Mouse (Mus musculus): Measurements from ENCODE around the gene Vps16. TPM values are rescaled to one million over a fixed set of nuclear protein-coding genes. Genes with fewer than 3 reads are reported as not detected.
A peak's percentile ranks its signal among the peaks of the same experiment; 100 is the strongest.

The Vps16 gene
- polyA plus RNA-seq, 1 experiment from 2014 or later, result 119 TPM

DNA sequence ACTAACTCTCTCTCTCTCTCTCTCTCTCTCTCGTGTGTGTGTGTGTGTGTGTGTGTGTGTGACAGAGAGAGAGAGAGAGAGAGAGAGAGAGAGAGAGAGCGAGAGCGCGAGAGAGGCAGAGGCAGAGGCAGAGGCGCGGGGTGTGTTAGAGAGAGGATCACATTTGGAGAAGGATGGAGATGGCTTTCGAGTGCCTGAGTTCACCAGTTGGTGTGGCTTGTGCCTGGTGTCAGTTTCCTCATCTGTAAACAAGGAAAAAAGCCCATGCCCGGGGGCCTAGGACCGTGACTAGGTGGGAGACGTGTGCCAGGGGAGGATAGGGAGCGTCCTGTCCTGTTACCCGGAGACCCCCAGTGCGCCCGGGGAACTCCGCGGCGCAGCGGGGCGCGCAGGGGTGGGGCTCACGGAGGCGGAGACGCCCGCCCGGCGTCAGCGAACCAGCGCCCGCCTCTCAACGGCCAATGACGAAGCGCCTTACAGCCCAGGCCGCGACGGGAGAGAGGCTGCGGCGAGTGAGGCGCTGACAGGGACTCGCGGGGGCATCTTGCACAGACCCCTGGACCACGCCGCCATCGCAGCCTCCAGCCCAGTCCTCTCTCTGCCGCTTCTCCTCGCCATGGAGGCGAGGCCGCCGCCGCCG lies 25.8 kb downstream of the Vps16 start, which contains the start of gene Ptpra:
TSS of gene Ptpra (plus strand) at position 485 of the 640 bp plus-strand sequence.
- ATAC-seq (ENCODE audit: insufficient number of reproducible peaks, insufficient read depth, low FRiP score, low TSS enrichment), result peak; percentile 94
- WGBS, result under 1% methylated on average over 47 of the region's 50 CpGs
- H3K4me2 ChIP-seq (replicated peaks), result peak within 1 kb of the TSS; percentile 78
- no peaks in the 10 kb centered on the region for H3K27me3 ChIP-seq
- no peaks in the 10 kb centered on the region for H3K9me3 ChIP-seq
- peak within 1 kb of the TSS; percentile 84 for H3K4me3 ChIP-seq
- H3K9ac ChIP-seq, result peak within 1 kb of the TSS; percentile 90
- peaks cover 15% of the 10 kb centered on the region for H3K4me1 ChIP-seq
- H3K36me3 ChIP-seq, result no peaks in the 10 kb centered on the region
- H3K27ac ChIP-seq, result peak within 1 kb of the TSS; percentile 79

DNA sequence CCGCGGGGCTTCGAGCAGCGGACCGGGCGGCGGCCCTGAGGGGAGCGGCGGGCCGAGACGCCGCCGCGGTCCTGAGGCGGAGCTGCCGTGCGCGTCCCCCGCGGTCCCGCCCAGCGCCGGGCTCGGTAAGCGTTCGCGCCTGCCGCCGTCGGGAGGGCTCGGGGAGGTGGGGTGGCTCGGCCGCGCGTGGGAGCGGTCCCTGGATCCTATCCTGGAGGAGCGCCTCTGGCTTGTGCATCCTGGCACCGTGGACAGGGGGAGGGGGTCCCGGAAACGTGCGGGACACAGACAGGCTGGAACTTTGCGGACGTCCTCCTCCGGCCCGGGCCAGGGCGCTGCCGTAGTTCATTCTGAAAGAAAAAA lies 26.3 kb downstream of the Vps16 start:
- H3K4me1 ChIP-seq, result peaks cover 15% of the 10 kb centered on the region
- peak; percentile 74 for ATAC-seq (ENCODE audit: insufficient number of reproducible peaks, insufficient read depth, low FRiP score, low TSS enrichment)
- peak overlapping the region; percentile 79 for H3K27ac ChIP-seq
- peak overlapping the region; percentile 90 for H3K9ac ChIP-seq
- H3K9me3 ChIP-seq, result no peaks in the 10 kb centered on the region
- H3K4me3 ChIP-seq, result peak overlapping the region; percentile 84
- no peaks in the 10 kb centered on the region for H3K27me3 ChIP-seq
- H3K36me3 ChIP-seq, result no peaks in the 10 kb centered on the region
- under 1% methylated on average over 37 of the region's 47 CpGs for WGBS
- H3K4me2 ChIP-seq (replicated peaks), result peak overlapping the region; percentile 78

DNA sequence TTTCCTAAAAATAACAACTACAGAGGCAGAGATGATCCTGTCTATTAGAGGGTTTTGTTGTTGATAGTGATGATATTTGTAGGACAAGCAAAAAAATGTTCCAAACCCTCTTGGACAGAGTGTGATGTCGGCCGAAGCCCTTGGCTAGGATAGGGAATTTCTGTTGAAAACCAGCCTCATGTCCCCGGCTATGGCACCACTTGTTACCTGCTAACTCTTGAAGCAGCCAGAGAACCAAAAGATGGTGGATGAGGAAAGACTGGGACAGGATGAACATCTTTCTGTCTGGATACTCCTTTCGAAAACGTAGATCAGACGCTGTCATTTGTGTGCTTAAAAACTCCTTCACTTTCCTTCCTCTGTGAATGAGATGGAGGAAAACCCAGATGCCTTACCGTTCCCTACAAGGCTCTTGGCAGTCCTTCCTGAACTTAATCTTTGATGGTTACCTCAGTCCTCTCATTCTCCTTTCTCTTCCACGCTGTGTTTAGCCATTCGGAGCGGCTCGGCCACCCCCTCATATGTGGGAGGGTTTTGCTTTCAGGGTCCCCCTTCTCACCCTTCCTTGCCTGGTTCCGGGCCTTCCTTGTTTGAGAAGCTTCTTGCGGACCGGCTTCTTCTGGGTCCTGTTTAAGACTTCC lies 27.1 kb downstream of the Vps16 start:
- no peak overlapping the region for H3K27ac ChIP-seq
- ATAC-seq (ENCODE audit: insufficient number of reproducible peaks, insufficient read depth, low FRiP score, low TSS enrichment), result no peak
- H3K4me1 ChIP-seq, result peaks cover 15% of the 10 kb centered on the region
- no peaks in the 10 kb centered on the region for H3K36me3 ChIP-seq
- peak overlapping the region; percentile 90 for H3K9ac ChIP-seq
- 73% methylated on average over 14 of the region's 14 CpGs for WGBS
- H3K4me3 ChIP-seq, result peak overlapping the region; percentile 84
- no peaks in the 10 kb centered on the region for H3K9me3 ChIP-seq
- H3K4me2 ChIP-seq (replicated peaks), result peak overlapping the region; percentile 78
- no peaks in the 10 kb centered on the region for H3K27me3 ChIP-seq

DNA sequence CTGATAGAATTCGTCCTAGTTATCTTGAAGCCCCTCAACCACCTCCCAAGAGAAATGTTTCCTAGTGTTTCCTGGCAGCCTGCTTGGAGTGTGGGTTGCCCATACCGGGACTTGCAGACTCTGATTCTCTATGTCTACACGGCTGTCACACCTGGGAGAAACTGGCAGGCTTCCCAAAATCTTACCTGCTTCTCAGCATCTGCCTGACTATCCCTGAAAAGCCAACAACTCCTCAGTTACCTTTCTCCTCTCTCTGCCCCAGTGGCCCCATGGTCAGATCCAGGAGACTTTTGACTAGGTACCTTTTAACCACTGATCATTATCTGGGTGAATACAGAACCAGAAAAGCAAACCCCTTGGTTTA lies 27.6 kb downstream of the Vps16 start:
- no peaks in the 10 kb centered on the region for H3K36me3 ChIP-seq
- H3K27me3 ChIP-seq, result no peaks in the 10 kb centered on the region
- H3K4me2 ChIP-seq (replicated peaks), result peak overlapping the region; percentile 78
- H3K4me3 ChIP-seq, result peak overlapping the region; percentile 84
- H3K9ac ChIP-seq, result no peak overlapping the region
- peaks cover 15% of the 10 kb centered on the region for H3K4me1 ChIP-seq
- ATAC-seq (ENCODE audit: insufficient number of reproducible peaks, insufficient read depth, low FRiP score, low TSS enrichment), result no peak
- no peaks in the 10 kb centered on the region for H3K9me3 ChIP-seq
- H3K27ac ChIP-seq, result no peak overlapping the region
- 71% methylated on average over 3 of the region's 3 CpGs for WGBS

DNA sequence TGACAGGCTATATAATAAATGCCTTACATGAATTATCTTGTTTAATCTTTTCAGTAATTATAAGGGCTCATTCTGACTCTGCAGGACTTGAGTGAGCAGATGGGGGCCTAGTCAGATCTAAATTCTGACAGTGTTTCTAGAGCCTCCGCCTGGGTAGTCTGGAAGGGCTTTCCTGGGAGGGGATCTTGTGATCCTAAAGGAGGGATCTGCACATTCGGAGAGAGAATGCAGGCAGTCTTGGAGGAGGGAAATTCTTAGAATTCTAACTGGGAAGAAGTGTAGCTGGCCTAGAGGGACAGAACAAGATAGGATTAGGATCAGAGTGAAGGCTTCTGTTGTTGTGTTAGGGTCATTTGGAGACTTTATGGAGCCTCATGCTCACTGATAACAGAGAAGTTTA lies 28.1 kb downstream of the Vps16 start:
- Histone ChIP-seq H3K9ac (no peak overlapping the region), H3K36me3 (no peaks in the 10 kb centered on the region), H3K4me2 (replicated peaks) (no peak overlapping the region), H3K27me3 (no peaks in the 10 kb centered on the region), H3K4me1 (peaks cover 15% of the 10 kb centered on the region), H3K27ac (no peak overlapping the region), H3K4me3 (no peak overlapping the region), H3K9me3 (no peaks in the 10 kb centered on the region)
- 62% methylated on average over 2 of the region's 2 CpGs for WGBS
- ATAC-seq (ENCODE audit: insufficient number of reproducible peaks, insufficient read depth, low FRiP score, low TSS enrichment), result no peak

DNA sequence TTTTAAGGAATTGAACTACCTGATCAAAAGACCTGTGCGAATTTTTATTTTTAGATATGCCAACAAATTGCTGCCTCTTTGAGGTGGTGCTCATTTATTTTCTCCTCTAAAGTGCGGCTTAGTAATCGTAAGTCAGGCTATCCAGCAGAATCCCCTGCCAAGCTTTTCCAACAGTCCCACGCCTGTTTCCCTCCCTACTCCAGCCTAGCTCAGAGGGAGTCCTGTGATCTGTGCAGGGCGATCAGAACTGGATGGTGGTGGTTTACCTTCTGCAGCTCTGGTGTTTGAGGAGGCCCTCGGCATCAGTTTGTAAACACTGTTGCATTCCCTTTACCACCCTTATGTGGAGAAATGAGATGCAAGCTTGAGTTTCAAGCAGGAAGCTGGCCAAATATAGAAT lies 29.3 kb downstream of the Vps16 start:
- H3K9me3 ChIP-seq, result no peaks in the 10 kb centered on the region
- no peak overlapping the region for H3K4me2 ChIP-seq (replicated peaks)
- 77% methylated on average over 6 of the region's 6 CpGs for WGBS
- H3K27me3 ChIP-seq, result no peaks in the 10 kb centered on the region
- H3K27ac ChIP-seq, result no peak overlapping the region
- no peak overlapping the region for H3K9ac ChIP-seq
- no peaks in the 10 kb centered on the region for H3K36me3 ChIP-seq
- peaks cover 15% of the 10 kb centered on the region for H3K4me1 ChIP-seq
- no peak overlapping the region for H3K4me3 ChIP-seq
- ATAC-seq (ENCODE audit: insufficient number of reproducible peaks, insufficient read depth, low FRiP score, low TSS enrichment), result no peak

DNA sequence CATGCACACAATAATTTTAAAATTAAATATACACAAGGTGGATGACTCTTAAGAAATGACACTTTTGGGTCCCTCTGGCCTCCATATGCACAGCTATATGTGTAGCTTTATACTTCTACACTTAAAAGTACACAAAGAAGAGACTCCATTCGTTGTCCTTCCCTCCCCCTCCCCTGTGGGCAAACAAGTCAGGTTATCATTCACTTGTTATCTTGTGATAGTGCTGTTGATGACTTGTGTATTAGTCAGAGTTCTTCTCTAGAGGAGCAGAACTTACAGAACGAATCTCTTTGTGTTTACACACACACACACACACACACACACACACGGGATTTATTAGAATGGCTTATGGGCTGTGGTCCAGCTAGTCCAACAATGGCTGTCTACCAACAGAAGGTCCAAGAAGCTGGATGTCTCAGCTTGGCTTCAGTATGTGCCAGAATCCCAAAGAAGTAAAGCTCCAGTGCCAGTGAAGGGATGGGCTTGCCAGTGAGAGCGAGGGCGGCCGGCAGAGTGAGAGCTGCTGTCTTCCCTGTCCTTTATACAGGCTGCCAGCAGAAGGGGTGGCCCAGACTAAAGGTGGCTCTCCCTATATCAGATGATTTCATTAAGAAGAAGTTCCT lies 30.7 kb downstream of the Vps16 start:
- Histone ChIP-seq H3K4me1 (peaks cover 15% of the 10 kb centered on the region), H3K36me3 (no peaks in the 10 kb centered on the region), H3K27ac (no peak overlapping the region), H3K4me3 (no peak overlapping the region), H3K27me3 (no peaks in the 10 kb centered on the region), H3K4me2 (replicated peaks) (no peak overlapping the region), H3K9ac (no peak overlapping the region), H3K9me3 (no peaks in the 10 kb centered on the region)
- no peak for ATAC-seq (ENCODE audit: insufficient number of reproducible peaks, insufficient read depth, low FRiP score, low TSS enrichment)
- WGBS, result 88% methylated on average over 6 of the region's 6 CpGs

DNA sequence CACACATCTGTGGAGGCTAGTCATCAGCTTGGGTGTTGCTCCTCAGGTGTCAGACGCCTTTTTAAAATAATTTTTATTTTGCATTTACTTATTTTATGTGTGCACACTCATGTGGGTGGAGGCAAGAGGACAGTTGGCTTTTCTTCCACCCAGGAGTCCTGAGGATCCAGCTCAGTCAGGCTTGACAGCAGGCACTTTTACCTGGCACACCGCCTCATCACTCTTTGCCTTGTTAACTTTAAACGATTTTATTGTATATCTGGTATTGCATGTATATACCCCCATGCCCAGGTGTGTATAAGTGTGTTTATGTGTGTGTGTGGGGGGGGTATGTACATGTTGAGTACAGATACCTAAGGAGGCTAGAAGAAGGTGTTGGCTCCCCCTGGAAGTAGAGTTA lies 33.7 kb downstream of the Vps16 start:
- no peak for ATAC-seq (ENCODE audit: insufficient number of reproducible peaks, insufficient read depth, low FRiP score, low TSS enrichment)
- Histone ChIP-seq H3K9ac (no peak overlapping the region), H3K27ac (no peak overlapping the region), H3K4me3 (no peak overlapping the region), H3K4me1 (peaks cover 8% of the 10 kb centered on the region), H3K27me3 (no peaks in the 10 kb centered on the region), H3K36me3 (no peaks in the 10 kb centered on the region), H3K4me2 (replicated peaks) (no peak overlapping the region), H3K9me3 (no peaks in the 10 kb centered on the region)
- WGBS, result 83% methylated on average over 3 of the region's 3 CpGs

DNA sequence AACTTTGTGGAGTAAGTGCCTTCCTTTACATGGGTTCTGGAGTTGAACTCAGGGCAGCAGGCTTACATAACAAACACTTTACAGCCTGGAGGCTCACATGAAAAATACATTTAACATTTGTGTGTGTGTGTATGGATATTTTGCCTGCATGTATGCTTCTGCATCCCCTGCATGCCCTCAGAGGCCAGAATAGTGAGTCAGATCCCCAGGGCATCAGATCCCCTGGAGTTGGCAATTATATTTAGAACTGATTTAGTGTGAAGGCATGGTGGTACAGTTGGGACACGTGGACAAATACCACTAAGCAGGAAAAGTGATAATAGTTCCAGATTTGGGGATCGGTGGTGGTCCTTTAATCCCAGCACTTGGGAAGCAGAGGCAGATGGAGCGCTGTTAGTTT lies 35.4 kb downstream of the Vps16 start:
- no peak overlapping the region for H3K4me3 ChIP-seq
- no peaks in the 10 kb centered on the region for H3K9me3 ChIP-seq
- H3K4me2 ChIP-seq (replicated peaks), result no peak overlapping the region
- 0 out of 2 replicates have a peak, but pooled peaks cover 3% of the 10 kb centered on the region for H3K36me3 ChIP-seq
- H3K27me3 ChIP-seq, result no peaks in the 10 kb centered on the region
- 86% methylated on average over 3 of the region's 3 CpGs for WGBS
- H3K27ac ChIP-seq, result no peak overlapping the region
- H3K4me1 ChIP-seq, result peaks cover 5% of the 10 kb centered on the region
- no peak for ATAC-seq (ENCODE audit: insufficient number of reproducible peaks, insufficient read depth, low FRiP score, low TSS enrichment)
- no peak overlapping the region for H3K9ac ChIP-seq

DNA sequence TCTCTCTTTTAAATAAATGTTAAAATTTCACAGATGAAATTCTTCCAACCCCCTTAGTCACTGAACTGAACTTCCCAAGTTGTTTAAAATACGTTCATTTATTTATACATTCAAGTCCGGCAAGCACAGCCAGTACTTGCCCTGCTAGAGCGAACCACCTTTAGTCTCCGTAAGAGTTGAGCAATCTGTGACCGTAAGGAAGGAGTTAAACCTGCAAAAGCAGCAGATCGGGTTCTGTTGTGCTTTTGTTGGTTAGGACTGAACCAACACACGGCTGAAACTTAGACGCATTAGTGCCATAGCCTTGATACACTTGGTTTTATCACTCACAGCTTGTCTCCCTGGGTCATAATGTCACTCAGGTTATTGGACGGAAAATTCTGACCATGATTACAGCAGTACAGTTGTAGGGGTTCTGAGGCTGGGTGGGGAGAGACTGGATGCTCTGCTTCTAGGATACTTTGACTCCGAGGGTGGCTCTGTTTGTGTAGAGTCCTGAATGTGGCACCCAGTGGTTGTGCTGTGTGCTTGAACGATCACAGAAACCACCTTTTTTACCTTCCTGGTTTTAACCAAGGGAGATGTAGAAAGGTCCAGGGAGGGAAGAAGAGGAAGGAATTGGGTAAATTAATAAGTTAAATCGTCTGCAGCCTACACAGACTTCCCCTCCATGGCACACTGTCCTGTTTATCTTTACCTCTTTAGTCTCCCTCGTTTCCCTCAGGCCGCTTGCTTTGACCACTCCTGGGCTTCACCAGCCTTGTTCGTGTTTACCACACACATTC lies 37.3 kb downstream of the Vps16 start:
- no peak overlapping the region for H3K9ac ChIP-seq
- ATAC-seq (ENCODE audit: insufficient number of reproducible peaks, insufficient read depth, low FRiP score, low TSS enrichment), result no peak
- no peaks in the 10 kb centered on the region for H3K27me3 ChIP-seq
- H3K27ac ChIP-seq, result no peak overlapping the region
- no peak overlapping the region for H3K4me2 ChIP-seq (replicated peaks)
- WGBS, result 61% methylated on average over 15 of the region's 15 CpGs
- no peaks in the 10 kb centered on the region for H3K9me3 ChIP-seq
- peaks cover 5% of the 10 kb centered on the region for H3K4me1 ChIP-seq
- 0 out of 2 replicates have a peak, but pooled peaks cover 3% of the 10 kb centered on the region for H3K36me3 ChIP-seq
- H3K4me3 ChIP-seq, result no peak overlapping the region

DNA sequence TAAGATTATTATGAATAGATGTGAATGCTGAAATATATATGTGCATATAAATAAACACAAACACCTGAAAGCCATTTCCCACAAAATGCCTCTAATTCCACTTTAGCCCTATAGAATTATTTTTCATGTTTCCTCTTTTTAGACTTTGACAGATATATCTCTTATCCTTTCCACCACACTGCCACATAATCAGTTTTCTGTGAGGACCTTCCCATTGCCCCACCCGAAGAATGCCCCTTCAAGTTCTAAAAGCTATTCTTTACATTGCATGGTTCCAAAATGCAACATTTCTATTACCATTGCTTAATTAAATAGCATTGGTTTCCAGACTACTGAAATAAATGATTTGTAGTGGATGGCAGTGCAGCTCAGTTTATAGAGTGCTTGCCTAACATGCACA lies 42.3 kb downstream of the Vps16 start:
- H3K4me3 ChIP-seq, result no peak overlapping the region
- ATAC-seq (ENCODE audit: insufficient number of reproducible peaks, insufficient read depth, low FRiP score, low TSS enrichment), result no peak

More for the DNA sequence above, 42.3 kb downstream of the Vps16 start:
- H3K36me3 ChIP-seq, result 0 out of 2 replicates have a peak, but pooled peaks cover 3% of the 10 kb centered on the region
- no peak overlapping the region for H3K27ac ChIP-seq
- no peak overlapping the region for H3K4me2 ChIP-seq (replicated peaks)
- no peak overlapping the region for H3K9ac ChIP-seq
- H3K9me3 ChIP-seq, result no peaks in the 10 kb centered on the region
- no peaks in the 10 kb centered on the region for H3K27me3 ChIP-seq
- peaks cover 2% of the 10 kb centered on the region for H3K4me1 ChIP-seq
- WGBS, result 86% methylated on average over 1 of the region's 1 CpGs
